Mouse (Mus musculus) hindbrain, embryonic 11.5 days (tissue): ENCODE results near the gene Aebp2. TPM values are rescaled to one million over a fixed set of nuclear protein-coding genes. Genes with fewer than 3 reads are reported as not detected.
"Not testable (repeated sequence)": the region's sequence is repeated elsewhere in the genome, so short reads cannot be mapped to it uniquely, and the experiment has no call there.

Experiments
- ATAC-seq: fragments of 200-750 bp; cut with Nextera tagmentation; 2 replicates; pipeline ENCODE4 v1.8.0; 2017; ENCODE audit warnings: mild to moderate bottlenecking, moderate TSS enrichment, moderate library complexity; ENCODE audit not compliant: low FRiP score
- DNase-seq: peaks from one replicate; pipeline ENCODE4 v3.0.0-alpha.2; 2015; ENCODE audit warnings: low spot score
- H3K27ac ChIP-seq: fragments of 300-500 bp; sonication (generic); 2 replicates; pipeline ENCODE4 v1.5.1; 2014; ENCODE audit warnings: mild to moderate bottlenecking, low read depth, low read length
- H3K27me3 ChIP-seq: fragments of 300-500 bp; sonication (generic); 2 replicates; pipeline ENCODE4 v1.6.1; 2014; ENCODE audit warnings: mild to moderate bottlenecking, low read length, moderate library complexity, mixed read lengths; ENCODE audit not compliant: control insufficient read depth, insufficient read depth
- H3K36me3 ChIP-seq: fragments of 300-500 bp; sonication (generic); 2 replicates; pipeline ENCODE4 v1.6.1; 2014; ENCODE audit warnings: mild to moderate bottlenecking, low read length, moderate library complexity, mixed read lengths; ENCODE audit not compliant: control insufficient read depth, insufficient read depth
- H3K4me1 ChIP-seq: fragments of 300-500 bp; sonication (generic); replicated peaks from 2 replicates; pipeline ENCODE4 v1.6.1; 2014; ENCODE audit warnings: low read length, mixed read lengths; ENCODE audit not compliant: control insufficient read depth, insufficient read depth
- H3K4me2 ChIP-seq: fragments of 300-500 bp; sonication (generic); replicated peaks from 2 replicates; pipeline ENCODE4 v1.6.1; 2014; ENCODE audit warnings: mild to moderate bottlenecking, low read depth, low read length
- H3K4me3 ChIP-seq: fragments of 300-500 bp; sonication (generic); 2 replicates; pipeline ENCODE4 v1.5.1; 2014; ENCODE audit warnings: low read depth, low read length
- H3K9ac ChIP-seq: fragments of 300-500 bp; sonication (generic); 2 replicates; pipeline ENCODE4 v1.6.1; 2014; ENCODE audit warnings: low read depth, low read length
- H3K9me3 ChIP-seq: fragments of 300-500 bp; sonication (generic); 2 replicates; pipeline ENCODE4 v1.6.1; 2016; ENCODE audit warnings: low read length; ENCODE audit not compliant: control insufficient read depth
- WGBS: fragments of 180-500 bp; shearing (Covaris S2); extraction: QIAGEN DNeasy Blood & Tissue Kit; methylation state at CpG from one replicate; pipeline ENCODE4 v1.1.7; 2014; 5-methylcytosine and 5-hydroxymethylcytosine counted together
- polyA plus RNA-seq: library from polyadenylated mRNA; unstranded; fragments of >200 nt; fragmentation: Nextera tagmentation; extraction: Ambion mirVana; gene quantifications from 2 replicates; pipeline ENCODE4 v1.2.1, GENCODE M21; 2014

Gene Aebp2
- polyA plus RNA-seq, result 12.8 and 18.9 TPM in 2 replicates

GRCm38 (mm10) chr6:140622391-140623225, at the start of gene Aebp2:
Gene Aebp2 (plus strand): TSS chr6:140622663.
- 49% methylated on average over 30 of the region's 30 CpGs for WGBS
- Histone ChIP-seq H3K36me3 (no peaks in the 10 kb centered on the region), H3K4me1 (0 out of 2 replicates have a peak, but pooled peaks cover 2% of the 10 kb centered on the region), H3K27me3 (no peaks in the 10 kb centered on the region), H3K27ac (peak within 1 kb of the TSS; percentile 93), H3K4me3 (peak within 1 kb of the TSS; percentile 99), H3K9ac (peak within 1 kb of the TSS; percentile 97), H3K4me2 (peak within 1 kb of the TSS; percentile 47), H3K9me3 (no peaks in the 10 kb centered on the region)
- no peak for DNase-seq
- ATAC-seq, result peak; percentile 3; the same call in 1 of the 2 replicates

DNA sequence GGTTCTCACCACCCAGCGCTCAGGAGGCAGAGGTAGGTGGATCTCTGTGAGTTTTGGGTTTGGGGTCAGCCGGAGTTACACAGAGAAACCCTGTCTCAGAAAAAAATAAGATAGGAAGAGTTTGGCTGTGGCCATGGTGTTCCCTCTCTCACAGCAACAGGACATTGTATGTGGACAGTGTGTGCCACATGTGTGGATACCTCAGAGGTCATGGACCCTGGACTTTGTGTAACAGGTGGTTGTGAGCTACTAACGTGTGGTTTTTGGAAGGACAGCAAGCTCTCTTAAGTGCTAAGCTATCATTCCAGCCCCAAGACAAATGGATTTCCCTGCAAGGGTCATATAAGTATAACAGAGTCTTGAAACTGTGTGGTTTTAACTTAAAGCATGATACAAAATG, 47.5 kb upstream of the Aebp2 start:
- Histone ChIP-seq H3K27me3 (no peaks in the 10 kb centered on the region), H3K9ac (no peak overlapping the region), H3K4me1 (no peaks in the 10 kb centered on the region), H3K36me3 (peaks cover 5% of the 10 kb centered on the region; the same call in 1 of the 2 replicates), H3K27ac (no peak overlapping the region), H3K4me3 (no peak overlapping the region), H3K9me3 (no peaks in the 10 kb centered on the region), H3K4me2 (no peak overlapping the region)
- 96% methylated on average over 3 of the region's 3 CpGs for WGBS
- DNase-seq, result no peak
- ATAC-seq, result no peak

DNA sequence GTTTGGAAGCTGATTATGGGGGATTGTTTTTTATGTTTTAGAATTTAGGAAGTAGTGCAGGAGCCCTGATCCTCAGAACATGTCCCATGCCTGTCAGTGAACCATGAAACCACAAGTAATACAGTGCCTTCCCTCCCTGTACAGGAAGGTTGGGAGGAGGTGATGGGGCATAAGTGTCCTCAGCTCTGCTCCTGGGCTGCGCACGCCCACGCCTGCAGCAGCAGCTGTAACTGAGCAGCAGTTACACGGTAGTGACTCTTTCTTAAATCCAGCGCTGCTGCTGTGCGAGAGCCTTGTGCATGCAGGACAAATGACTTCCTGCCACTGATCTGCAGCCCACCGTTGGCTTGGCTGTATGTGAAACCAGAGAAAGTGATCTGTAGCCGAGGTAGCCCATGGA, 46.3 kb upstream of the Aebp2 start:
- no peak overlapping the region for H3K4me3 ChIP-seq
- H3K27ac ChIP-seq, result no peak overlapping the region
- 87% methylated on average over 8 of the region's 8 CpGs for WGBS
- H3K27me3 ChIP-seq, result no peaks in the 10 kb centered on the region
- no peak for ATAC-seq
- no peak overlapping the region for H3K9ac ChIP-seq
- no peaks in the 10 kb centered on the region for H3K9me3 ChIP-seq
- H3K4me1 ChIP-seq, result no peaks in the 10 kb centered on the region
- H3K4me2 ChIP-seq, result no peak overlapping the region
- no peak for DNase-seq
- H3K36me3 ChIP-seq, result peaks cover 2% of the 10 kb centered on the region; the same call in 1 of the 2 replicates

GRCm38 (mm10) chr6:140576961-140577821, 45.3 kb upstream of the Aebp2 start:
- Histone ChIP-seq H3K4me2 (no peak overlapping the region), H3K27me3 (no peaks in the 10 kb centered on the region), H3K36me3 (peaks cover 2% of the 10 kb centered on the region; the same call in 1 of the 2 replicates), H3K9me3 (no peaks in the 10 kb centered on the region), H3K4me3 (no peak overlapping the region), H3K27ac (no peak overlapping the region), H3K4me1 (no peaks in the 10 kb centered on the region), H3K9ac (no peak overlapping the region)
- ATAC-seq (no peak), DNase-seq (no peak)
- WGBS, result 79% methylated on average over 18 of the region's 18 CpGs

DNA sequence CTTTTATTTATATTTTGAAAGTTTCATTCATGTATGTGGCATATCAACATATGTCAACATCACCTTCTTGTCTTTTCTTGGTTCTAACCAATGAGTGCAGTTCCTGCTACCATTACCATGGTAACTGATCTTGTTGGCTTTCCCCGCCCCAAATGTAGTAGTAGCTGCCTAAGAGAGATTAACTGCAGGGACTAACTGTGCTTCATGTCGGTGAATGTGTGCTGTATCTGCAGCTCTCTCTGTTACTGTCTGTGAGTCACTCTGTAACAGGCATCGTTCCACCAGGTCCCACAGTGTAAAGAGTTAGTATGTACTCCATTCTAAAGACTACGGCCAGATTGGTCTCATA, 44.7 kb upstream of the Aebp2 start:
- Histone ChIP-seq H3K4me3 (no peak overlapping the region), H3K36me3 (peaks cover 2% of the 10 kb centered on the region; the same call in 1 of the 2 replicates), H3K4me2 (no peak overlapping the region), H3K4me1 (no peaks in the 10 kb centered on the region), H3K27me3 (no peaks in the 10 kb centered on the region), H3K27ac (no peak overlapping the region), H3K9ac (no peak overlapping the region), H3K9me3 (no peaks in the 10 kb centered on the region)
- ATAC-seq (no peak), DNase-seq (no peak)
- WGBS, result 93% methylated on average over 4 of the region's 4 CpGs

DNA sequence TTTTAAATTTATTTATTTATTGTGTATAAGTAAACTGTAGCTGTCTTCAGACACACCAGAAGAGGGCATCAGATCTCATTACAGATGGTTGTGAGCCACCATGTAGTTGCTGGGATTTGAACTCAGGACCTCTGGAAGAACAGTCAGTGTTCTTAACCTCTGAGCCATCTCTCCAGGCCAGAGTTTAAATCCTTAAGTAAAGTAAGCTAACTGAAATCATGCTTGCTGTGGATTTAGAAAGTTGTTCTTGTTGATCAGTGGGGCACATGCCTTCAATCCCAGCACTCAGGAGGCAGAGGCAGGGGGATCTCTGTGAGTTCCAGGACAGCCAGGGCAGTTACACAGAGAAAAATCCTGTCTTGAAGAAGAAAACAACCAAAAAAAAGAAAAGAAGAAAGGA, 43.5 kb upstream of the Aebp2 start:
- H3K27ac ChIP-seq, H3K9me3 ChIP-seq, H3K27me3 ChIP-seq, ATAC-seq, DNase-seq, H3K36me3 ChIP-seq, H3K4me1 ChIP-seq, H3K9ac ChIP-seq, H3K4me2 ChIP-seq, H3K4me3 ChIP-seq: not testable (repeated sequence)

DNA sequence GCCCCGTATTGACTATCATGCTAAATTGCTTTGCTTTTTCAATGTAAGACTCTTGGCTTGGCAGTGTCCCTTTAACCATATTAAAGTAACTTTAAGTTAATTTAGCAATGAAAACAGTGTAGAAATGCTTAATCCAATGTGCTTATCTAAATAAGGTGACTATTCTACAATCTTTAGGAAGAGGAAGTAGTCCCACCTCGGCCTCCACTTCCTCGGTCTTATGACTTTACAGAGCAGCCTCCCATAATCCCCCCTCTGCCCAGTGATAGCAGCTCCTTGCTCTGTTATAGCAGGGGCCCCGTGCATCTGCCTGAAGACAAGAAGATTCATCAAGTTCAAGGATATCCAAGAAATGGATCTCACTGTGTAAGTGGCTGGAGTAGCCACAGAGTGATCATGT, 42.3 kb upstream of the Aebp2 start:
- DNase-seq (no peak), ATAC-seq (no peak)
- Histone ChIP-seq H3K9me3 (no peaks in the 10 kb centered on the region), H3K27ac (no peak overlapping the region), H3K4me1 (no peaks in the 10 kb centered on the region), H3K4me3 (no peak overlapping the region), H3K4me2 (no peak overlapping the region), H3K36me3 (peaks cover 2% of the 10 kb centered on the region; the same call in 1 of the 2 replicates), H3K27me3 (no peaks in the 10 kb centered on the region), H3K9ac (no peak overlapping the region)
- WGBS, result 96% methylated on average over 4 of the region's 4 CpGs

- WGBS, result 82% methylated on average over 8 of the region's 8 CpGs
- H3K4me1 ChIP-seq, result no peaks in the 10 kb centered on the region
These were observed 35.7 kb upstream of the Aebp2 start for GRCm38 (mm10) chr6:140586714-140587259.

More at GRCm38 (mm10) chr6:140586714-140587259, 35.7 kb upstream of the Aebp2 start:
- H3K4me3 ChIP-seq, result no peak overlapping the region
- ATAC-seq (no peak), DNase-seq (no peak)
- H3K27me3 ChIP-seq, result no peaks in the 10 kb centered on the region
- H3K4me2 ChIP-seq, result no peak overlapping the region
- H3K9me3 ChIP-seq, result no peaks in the 10 kb centered on the region
- no peak overlapping the region for H3K9ac ChIP-seq
- H3K36me3 ChIP-seq, result peaks cover 20% of the 10 kb centered on the region
- no peak overlapping the region for H3K27ac ChIP-seq
